Mouse (Mus musculus) erythroblast, embryonic 14.5 days (primary cell): ENCODE measurements around the gene Rreb1.

Source experiments
- GATA1 ChIP-seq: IDR thresholded peaks from 2 replicates; pipeline ENCODE4 v1.6.1; 2012; ENCODE audit warnings: low read length, inconsistent platforms, mixed read lengths
- TAL1 ChIP-seq: IDR thresholded peaks from 3 replicates; pipeline ENCODE4 v1.6.1; 2012; ENCODE audit warnings: low read length, inconsistent platforms, mixed read lengths

DNA sequence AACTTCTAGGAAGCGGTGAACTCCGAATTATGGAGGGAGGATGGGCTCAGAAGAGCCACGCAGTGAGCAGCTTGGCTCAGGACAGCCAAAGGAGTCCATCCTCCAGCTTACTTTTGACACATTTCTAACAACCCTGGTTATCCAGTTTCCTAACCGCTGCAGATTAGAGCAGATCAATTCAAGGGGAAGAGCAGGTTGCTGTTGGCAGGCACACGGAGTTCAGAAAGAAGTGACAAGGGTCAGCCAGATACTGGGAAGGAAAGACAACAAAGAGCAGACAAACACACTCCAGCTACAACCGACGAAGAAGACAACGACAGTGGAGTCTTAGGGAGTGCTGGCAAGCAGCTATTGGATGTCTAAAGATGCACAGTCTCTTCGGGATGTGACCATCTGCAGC is 36.8 kb downstream of the Rreb1 start:
- TF ChIP-seq GATA1 = no peak
- no peak for TF ChIP-seq TAL1
